Mouse (Mus musculus) liver, adult 2 months (tissue): ENCODE data around the gene Trim10.

Source experiments
- CTCF ChIP-seq: fragments of 200-500 bp; IDR thresholded peaks from 2 replicates; pipeline ENCODE4 v1.5.1; 2011; ENCODE audit warnings: low read depth, low read length, control low read depth
- POLR2A ChIP-seq: fragments of 200-500 bp; IDR thresholded peaks from 2 replicates; pipeline ENCODE4 v1.6.1; 2011; ENCODE audit warnings: low read length, control low read depth; ENCODE audit not compliant: insufficient read depth; ENCODE audit errors: extremely low read depth

- TF ChIP-seq POLR2A (no peak), CTCF (no peak)
Measured at GRCm38 (mm10) chr17:36923491-36923890, 54.1 kb downstream of the Trim10 start.
